ENCODE assay signal across 8 mouse cellular contexts in the genomic region with DNA sequence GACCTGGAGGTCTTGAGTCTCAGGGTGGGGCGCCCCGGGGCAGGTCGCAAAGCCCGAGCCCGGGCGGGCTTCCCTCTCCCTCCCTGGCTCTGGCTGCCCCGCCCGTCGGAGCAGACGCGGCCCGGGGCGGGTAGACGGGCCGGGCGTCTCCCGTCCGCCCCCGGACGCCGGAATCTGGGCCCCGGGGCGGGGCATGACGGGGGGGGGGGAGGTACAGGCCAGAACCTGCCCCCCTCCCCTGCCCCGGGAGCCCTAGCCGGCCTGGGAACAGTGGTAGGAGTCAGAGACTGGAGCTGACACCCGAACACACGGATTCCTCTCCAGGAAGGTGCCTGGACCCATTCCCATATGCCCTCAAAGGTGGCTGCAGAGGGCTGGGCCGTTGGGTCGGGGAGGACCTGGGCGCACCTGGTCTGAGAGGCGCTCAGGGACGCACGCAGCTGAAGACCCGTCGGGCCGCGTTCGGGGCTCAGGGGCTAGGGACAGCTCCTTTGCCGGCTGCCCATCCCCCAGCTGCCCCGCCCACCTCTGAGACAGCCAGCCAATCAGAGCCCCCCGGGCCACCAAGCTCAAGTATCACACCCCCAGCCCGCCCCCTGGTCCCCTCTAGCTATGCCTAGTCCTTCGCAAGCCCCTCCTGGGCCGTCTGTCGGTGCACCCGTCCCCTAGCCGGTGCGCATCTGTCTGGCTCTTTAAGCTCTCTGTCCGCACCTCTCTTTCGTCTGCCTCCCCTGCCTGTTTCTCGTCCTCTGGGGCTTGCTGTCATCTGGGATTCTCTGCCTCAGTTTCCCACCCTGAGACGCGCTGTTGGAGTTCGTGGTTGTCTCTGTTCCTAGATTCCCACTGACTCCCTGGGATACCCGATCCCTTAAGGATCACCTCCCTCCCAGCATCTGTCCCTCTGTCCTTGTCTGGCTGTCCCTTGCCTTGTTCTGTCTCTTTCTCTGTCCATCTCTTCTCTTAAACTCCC. TPM values are rescaled to one million over a fixed set of nuclear protein-coding genes. Genes with fewer than 3 reads are reported as not detected.
A peak's percentile ranks its signal among the peaks of the same experiment; 100 is the strongest.
DNase-seq lines count a peak whose midpoint lies in the region; TF ChIP-seq lines count a peak whose summit lies in the region.

No protein-coding gene starts in this region.

- H3K4me3 ChIP-seq in C2C12 (ENCODE audit: insufficient read depth, poor library complexity, severe bottlenecking), result peak overlapping the region; percentile 21
- peak overlapping the region; percentile 41 for H3K4me3 ChIP-seq in forebrain, embryonic 10.5 days
- peak overlapping the region; percentile 47 for H3K4me3 ChIP-seq in midbrain, embryonic 10.5 days

- TF ChIP-seq CTCF in C2C12 (IDR thresholded peaks at IDR 0.05; ENCODE audit: control insufficient read depth, insufficient read depth, insufficient read length), result no peak

- peak; percentile 38 for DNase-seq in MN1 (ENCODE audit: low spot score)
- DNase-seq in forebrain, embryonic 10.5 days (ENCODE audit: extremely low spot score, low spot score), result peak; percentile 82
- DNase-seq in heart, postnatal 36 days, result peak; percentile 50 to 58
- peak; percentile 87 to 92 for DNase-seq in kidney, postnatal 4 days
- DNase-seq in midbrain, embryonic 10.5 days (ENCODE audit: low spot score), result peak; percentile 87
- peak; percentile 70 for DNase-seq in testis, postnatal 14 days (ENCODE audit: low spot score)
- DNase-seq in frontal cortex, postnatal 25 days (ENCODE audit: low spot score in 2 of 2), result no peak

- peak overlapping the region; percentile 35 for H3ac ChIP-seq in C2C12 (ENCODE audit: control insufficient read depth, insufficient read length, low read depth)

- intact Hi-C loops in heart, postnatal 36 days (cut with DNase I), result no loop called here

- H3K36me3 ChIP-seq in C2C12 (ENCODE audit: control insufficient read depth, insufficient read depth), result no peaks in the 10 kb centered on the region
- H3K36me3 ChIP-seq in forebrain, embryonic 10.5 days (replicated peaks), result no peaks in the 10 kb centered on the region
- H3K36me3 ChIP-seq in midbrain, embryonic 10.5 days, result no peaks in the 10 kb centered on the region

- WGBS in forebrain, embryonic 10.5 days, result 1% methylated on average over 41 of the region's 56 CpGs
- WGBS in midbrain, embryonic 10.5 days, result under 1% methylated on average over 56 of the region's 56 CpGs

- H3K9me3 ChIP-seq in forebrain, embryonic 10.5 days, result peaks cover 4% of the 10 kb centered on the region; the same call in 1 of the 2 replicates
- H3K9me3 ChIP-seq in midbrain, embryonic 10.5 days (replicated peaks), result 0 out of 2 replicates have a peak, but pooled peaks cover 2% of the 10 kb centered on the region

- no peak overlapping the region for H3K27ac ChIP-seq in forebrain, embryonic 10.5 days
- peak overlapping the region; percentile 38; the same call in 1 of the 2 replicates for H3K27ac ChIP-seq in midbrain, embryonic 10.5 days (replicated peaks)

- H3K79me2 ChIP-seq in C2C12 (ENCODE audit: control insufficient read depth, insufficient read depth), result no peaks in the 10 kb centered on the region

- H3K4me1 ChIP-seq in forebrain, embryonic 10.5 days, result peaks cover 36% of the 10 kb centered on the region
- peaks cover 37% of the 10 kb centered on the region for H3K4me1 ChIP-seq in midbrain, embryonic 10.5 days

- no peaks in the 10 kb centered on the region for H3K79me3 ChIP-seq in C2C12 (ENCODE audit: low read depth)

- peaks cover 5% of the 10 kb centered on the region for H3K27me3 ChIP-seq in C2C12 (ENCODE audit: control insufficient read depth, insufficient read depth, insufficient read length)
- H3K27me3 ChIP-seq in forebrain, embryonic 10.5 days (ENCODE audit: poor library complexity, severe bottlenecking), result peaks cover 86% of the 10 kb centered on the region
- H3K27me3 ChIP-seq in midbrain, embryonic 10.5 days (ENCODE audit: low read depth, poor library complexity, severe bottlenecking), result peaks cover 72% of the 10 kb centered on the region

TF ChIP-seq in C2C12, 6 proteins besides CTCF, POLR2A, EP300 and RAD21:
- no peak for TF ChIP-seq CEBPB (IDR thresholded peaks at IDR 0.05; ENCODE audit: low read depth)
- TF ChIP-seq FOSL1 (IDR thresholded peaks at IDR 0.05; ENCODE audit: insufficient read depth, low read length, poor library complexity, severe bottlenecking), result no peak
- TF ChIP-seq USF1 (IDR thresholded peaks at IDR 0.05; ENCODE audit: low read depth), result no peak
- TF ChIP-seq MYOD1 (IDR thresholded peaks at IDR 0.05; ENCODE audit: control insufficient read depth, insufficient read length, low read depth), result no peak

RNA-seq across cellular contexts. Expression of a gene that starts 5.5 kb away (rescaled TPM):
- 1.3 TPM for polyA plus RNA-seq in C2C12 (2012; fragmentation: generic; extraction: Trizol)
- not detected in 2 replicates for polyA plus RNA-seq in forebrain, embryonic 10.5 days (2016; fragmentation: Nextera tagmentation; extraction: Ambion mirVana)
- not detected for total RNA-seq in heart, postnatal 36 days (2021)
- 0.21 TPM in 1 of 2 replicates, not detected in the other for polyA plus RNA-seq in midbrain, embryonic 10.5 days (2016; fragmentation: Nextera tagmentation; extraction: Ambion mirVana)

RNA-seq across cellular contexts. Expression of a gene that starts 5.6 kb away (rescaled TPM):
- 0.84 TPM for polyA plus RNA-seq in C2C12 (2012; fragmentation: generic; extraction: Trizol)
- polyA plus RNA-seq in forebrain, embryonic 10.5 days (2016; fragmentation: Nextera tagmentation; extraction: Ambion mirVana), result 0.34 TPM in 1 of 2 replicates, not detected in the other
- not detected for total RNA-seq in heart, postnatal 36 days (2021)
- polyA plus RNA-seq in midbrain, embryonic 10.5 days (2016; fragmentation: Nextera tagmentation; extraction: Ambion mirVana), result not detected in 2 replicates

RNA-seq across cellular contexts. Expression of a gene that starts 6.0 kb away (rescaled TPM):
- polyA plus RNA-seq in C2C12 (2012; fragmentation: generic; extraction: Trizol), result not detected
- not detected in 2 replicates for polyA plus RNA-seq in forebrain, embryonic 10.5 days (2016; fragmentation: Nextera tagmentation; extraction: Ambion mirVana)
- total RNA-seq in heart, postnatal 36 days (2021), result not detected
- polyA plus RNA-seq in midbrain, embryonic 10.5 days (2016; fragmentation: Nextera tagmentation; extraction: Ambion mirVana), result not detected in 2 replicates

RNA-seq across cellular contexts. Expression of a gene that starts 12.3 kb away (rescaled TPM):
- 22.9 TPM for polyA plus RNA-seq in C2C12 (2012; fragmentation: generic; extraction: Trizol)
- polyA plus RNA-seq in forebrain, embryonic 10.5 days (2016; fragmentation: Nextera tagmentation; extraction: Ambion mirVana), result 3.9 and 4.4 TPM in 2 replicates
- 1 to 10 TPM; 4.4 to 5.7 TPM for total RNA-seq in heart, postnatal 36 days (2021)
- polyA plus RNA-seq in midbrain, embryonic 10.5 days (2016; fragmentation: Nextera tagmentation; extraction: Ambion mirVana), result 2.7 and 3.4 TPM in 2 replicates

RNA-seq across cellular contexts. Expression of a gene that starts 15.5 kb away (rescaled TPM):
- polyA plus RNA-seq in C2C12 (2012; fragmentation: generic; extraction: Trizol), result 3,556 TPM
- polyA plus RNA-seq in forebrain, embryonic 10.5 days (2016; fragmentation: Nextera tagmentation; extraction: Ambion mirVana), result 374 and 397 TPM in 2 replicates
- total RNA-seq in heart, postnatal 36 days (2021), result 100 to 1,000 TPM; 515 to 545 TPM
- 339 and 383 TPM in 2 replicates for polyA plus RNA-seq in midbrain, embryonic 10.5 days (2016; fragmentation: Nextera tagmentation; extraction: Ambion mirVana)

Comparison
In these comparisons a context has a peak if more than half of its experiments do, and no peak if none do; other contexts are left out.
1. DNase-seq: peak in MN1 (single experiment), forebrain, embryonic 10.5 days (single experiment), heart, postnatal 36 days (2 of 2), kidney, postnatal 4 days (2 of 2), midbrain, embryonic 10.5 days (single experiment) and testis, postnatal 14 days (single experiment); none in frontal cortex, postnatal 25 days (0 of 2).
2. Peak in every context shown above with its lines, with median percentiles within 50 percentile points of each other: H3K4me3 ChIP-seq.